Mouse (Mus musculus): ENCODE measurements around the gene Klhl25. TPM values are rescaled to one million over a fixed set of nuclear protein-coding genes. Genes with fewer than 3 reads are reported as not detected.

The Klhl25 gene
- polyA plus RNA-seq, 1 experiment: 9.4 TPM

DNA sequence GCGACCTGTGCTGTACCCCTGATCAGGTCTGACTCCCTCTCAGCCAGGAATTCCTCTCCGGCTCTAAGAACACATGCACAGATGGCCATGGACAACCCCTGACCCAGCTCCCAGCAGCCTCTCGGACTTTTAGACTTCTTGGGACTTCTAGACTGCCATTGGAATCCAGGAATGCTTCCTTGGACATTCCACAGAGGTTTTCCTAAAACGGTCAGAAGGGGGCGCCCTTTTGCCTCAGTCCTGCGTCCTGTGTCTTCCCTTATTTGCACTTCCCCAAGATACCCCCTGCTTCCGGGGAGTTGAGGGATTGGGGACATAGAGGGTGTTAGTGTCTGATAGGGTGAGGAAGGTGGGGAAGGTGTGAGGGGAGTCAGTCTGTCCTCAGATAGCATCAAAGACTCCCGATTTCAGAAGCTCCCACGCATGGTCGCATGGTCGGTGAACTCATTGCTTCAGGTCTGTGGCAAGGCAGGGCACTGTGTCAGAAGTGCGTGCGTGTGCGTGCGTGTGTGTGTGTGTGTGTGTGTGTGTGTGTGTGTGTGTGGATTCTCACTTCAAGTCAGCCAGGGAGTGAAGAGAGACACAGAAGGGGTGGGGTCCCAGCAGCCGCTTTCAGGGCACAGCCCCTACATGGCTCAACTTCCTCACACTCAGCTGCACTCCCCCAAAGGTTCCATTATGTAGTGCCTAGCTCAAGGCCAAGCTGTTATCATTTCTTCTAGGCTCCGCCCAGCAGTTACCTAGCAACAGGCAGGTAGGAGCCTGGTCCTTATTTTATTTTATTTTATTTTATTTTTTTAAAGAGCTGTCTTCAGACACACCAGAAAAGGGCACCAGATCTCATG, 40.4 kb upstream of the Klhl25 start:
- Histone ChIP-seq H3K4me1 (ENCODE audit: control insufficient read depth, insufficient read depth, insufficient read length, low read length) (no peaks in the 10 kb centered on the region), H3K27ac (ENCODE audit: insufficient read depth, low read depth, low read length) (no peak overlapping the region), H3K36me3 (ENCODE audit: control insufficient read depth, insufficient read depth, low read length) (no peaks in the 10 kb centered on the region), H3K27me3 (ENCODE audit: control insufficient read depth, insufficient read depth, low read length) (no peaks in the 10 kb centered on the region), H3K4me3 (ENCODE audit: low read depth, low read length) (no peak overlapping the region)
- TF ChIP-seq POLR2A (IDR thresholded peaks at IDR 0.05; ENCODE audit: low read depth, low read length) (no peak), CTCF (IDR thresholded peaks at IDR 0.05; ENCODE audit: extremely low read depth, insufficient read length, insufficient replicate concordance, low read depth, low read length) (peak; percentile 32; the same call in 1 of the 2 replicates)
- WGBS: 64% methylated on average over 17 of the region's 17 CpGs

DNA sequence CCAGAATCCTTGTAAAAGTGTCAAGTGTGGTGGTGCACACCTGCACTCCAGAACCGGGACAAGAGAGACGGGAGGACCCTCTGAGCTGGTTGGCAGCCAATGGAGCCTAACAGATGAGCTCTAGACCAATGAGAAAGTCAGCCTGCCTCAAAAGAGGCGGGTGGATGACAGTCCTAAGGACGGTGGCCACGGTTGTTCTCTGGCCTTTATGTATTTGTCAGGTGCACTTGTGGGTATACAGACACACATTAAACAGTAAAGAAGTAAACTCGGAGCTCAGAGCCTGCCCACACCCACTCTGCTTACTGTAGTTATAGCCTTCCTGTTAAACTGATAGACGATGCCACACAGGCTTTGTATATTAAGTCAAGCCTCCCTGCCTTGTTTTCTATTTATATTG, 27.4 kb upstream of the Klhl25 start:
- no peaks in the 10 kb centered on the region for H3K36me3 ChIP-seq (ENCODE audit: control insufficient read depth, insufficient read depth, low read length)
- H3K27me3 ChIP-seq (ENCODE audit: control insufficient read depth, insufficient read depth, low read length): no peaks in the 10 kb centered on the region
- no peak overlapping the region for H3K27ac ChIP-seq (ENCODE audit: insufficient read depth, low read depth, low read length)
- H3K4me1 ChIP-seq (ENCODE audit: control insufficient read depth, insufficient read depth, insufficient read length, low read length): peaks cover 2% of the 10 kb centered on the region; the same call in 1 of the 2 replicates
- H3K4me3 ChIP-seq (ENCODE audit: low read depth, low read length): no peak overlapping the region
- 79% methylated on average over 7 of the region's 7 CpGs for WGBS
- TF ChIP-seq CTCF (IDR thresholded peaks at IDR 0.05; ENCODE audit: extremely low read depth, insufficient read length, insufficient replicate concordance, low read depth, low read length) (no peak), POLR2A (IDR thresholded peaks at IDR 0.05; ENCODE audit: low read depth, low read length) (no peak)

DNA sequence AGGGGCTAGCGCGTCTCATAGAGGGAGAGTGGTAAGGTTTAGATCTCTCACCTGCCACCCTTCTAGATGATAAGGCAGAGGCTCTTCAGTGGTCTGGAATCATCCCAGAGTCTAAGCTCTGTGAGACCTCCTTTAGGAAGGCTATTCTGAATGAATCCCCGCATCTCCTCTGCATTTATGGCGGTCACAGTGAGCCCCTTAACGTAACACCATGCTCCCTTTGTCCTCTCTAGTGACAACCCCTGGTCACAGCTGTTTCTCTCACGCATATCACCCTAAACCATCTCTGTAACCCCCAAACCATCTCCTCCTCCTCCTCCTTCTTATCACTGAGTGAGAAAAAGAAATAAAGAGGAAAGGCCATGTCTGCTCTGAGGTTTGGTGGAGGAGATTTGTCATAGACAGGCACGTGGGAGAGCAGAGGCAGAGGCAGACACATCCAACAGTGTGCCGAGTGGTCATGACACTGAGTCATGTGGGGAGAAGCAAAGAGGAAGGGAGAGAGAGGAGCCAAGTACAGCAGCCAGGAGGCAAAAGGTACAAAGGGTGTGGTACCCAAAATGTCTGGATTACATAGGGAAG, 25.9 kb upstream of the Klhl25 start:
- Histone ChIP-seq H3K4me1 (ENCODE audit: control insufficient read depth, insufficient read depth, insufficient read length, low read length) (peaks cover 2% of the 10 kb centered on the region; the same call in 1 of the 2 replicates), H3K4me3 (ENCODE audit: low read depth, low read length) (no peak overlapping the region), H3K27ac (ENCODE audit: insufficient read depth, low read depth, low read length) (no peak overlapping the region), H3K36me3 (ENCODE audit: control insufficient read depth, insufficient read depth, low read length) (no peaks in the 10 kb centered on the region), H3K27me3 (ENCODE audit: control insufficient read depth, insufficient read depth, low read length) (no peaks in the 10 kb centered on the region)
- 79% methylated on average over 8 of the region's 8 CpGs for WGBS
- TF ChIP-seq CTCF (IDR thresholded peaks at IDR 0.05; ENCODE audit: extremely low read depth, insufficient read length, insufficient replicate concordance, low read depth, low read length) (no peak), POLR2A (IDR thresholded peaks at IDR 0.05; ENCODE audit: low read depth, low read length) (no peak)

DNA sequence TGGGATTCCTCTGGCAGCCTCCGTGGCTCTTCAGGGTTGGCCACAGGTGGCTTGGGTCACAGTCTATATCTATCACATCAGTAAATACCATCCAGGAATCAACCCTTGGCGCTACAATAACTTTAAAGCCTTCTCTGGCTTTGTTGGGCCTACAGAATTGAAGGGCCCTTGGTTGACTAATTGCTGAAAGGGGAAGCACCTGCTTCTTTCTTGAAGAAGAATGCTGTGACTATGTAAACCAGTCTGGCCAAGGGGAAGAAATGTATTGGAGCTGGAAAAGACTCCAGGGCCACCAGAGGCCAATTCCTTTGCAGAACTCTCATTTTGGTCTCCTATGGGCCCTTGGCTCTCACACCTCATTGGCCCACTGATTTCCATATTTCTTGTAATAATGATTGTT, 25.0 kb upstream of the Klhl25 start:
- Histone ChIP-seq H3K27me3 (ENCODE audit: control insufficient read depth, insufficient read depth, low read length) (no peaks in the 10 kb centered on the region), H3K4me3 (ENCODE audit: low read depth, low read length) (no peak overlapping the region), H3K4me1 (ENCODE audit: control insufficient read depth, insufficient read depth, insufficient read length, low read length) (peaks cover 4% of the 10 kb centered on the region; the same call in 1 of the 2 replicates), H3K36me3 (ENCODE audit: control insufficient read depth, insufficient read depth, low read length) (no peaks in the 10 kb centered on the region), H3K27ac (ENCODE audit: insufficient read depth, low read depth, low read length) (no peak overlapping the region)
- no peak for TF ChIP-seq POLR2A (IDR thresholded peaks at IDR 0.05; ENCODE audit: low read depth, low read length)
- no peak for TF ChIP-seq CTCF (IDR thresholded peaks at IDR 0.05; ENCODE audit: extremely low read depth, insufficient read length, insufficient replicate concordance, low read depth, low read length)
- 61% methylated on average over 2 of the region's 2 CpGs for WGBS

DNA sequence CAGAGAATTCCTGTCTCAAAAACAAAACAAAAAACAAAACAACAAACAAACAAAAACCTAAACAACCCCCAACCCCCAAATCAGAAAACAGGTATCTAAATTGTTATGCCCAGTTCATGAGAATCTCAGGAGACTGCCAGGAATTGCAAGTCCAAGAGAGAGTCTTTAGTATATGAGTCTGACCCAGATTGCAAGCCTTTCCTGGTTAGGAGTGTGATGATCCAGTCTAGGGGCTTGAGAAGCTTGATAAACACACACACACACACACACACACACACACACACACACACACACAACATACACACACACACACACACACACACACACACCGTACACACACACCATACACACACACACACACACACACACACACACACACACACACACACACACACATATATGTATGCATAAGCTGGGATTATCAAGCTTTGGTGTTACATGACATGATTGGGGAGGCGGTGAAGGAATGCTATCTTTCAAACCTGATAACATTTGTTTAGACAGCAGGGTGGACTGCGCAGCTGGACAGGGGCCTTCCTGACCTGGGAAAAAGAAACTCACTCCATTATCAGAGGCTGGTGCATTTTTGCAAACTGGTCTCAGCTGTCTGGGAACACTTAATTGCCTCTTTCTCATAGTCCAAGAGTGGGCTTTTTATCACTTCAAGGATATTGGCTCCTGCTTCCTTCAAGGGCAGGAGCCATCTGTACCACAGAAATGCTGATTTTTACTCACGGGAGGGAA, 21.6 kb upstream of the Klhl25 start:
- Histone ChIP-seq H3K27me3 (ENCODE audit: control insufficient read depth, insufficient read depth, low read length) (no peaks in the 10 kb centered on the region), H3K4me3 (ENCODE audit: low read depth, low read length) (no peak overlapping the region), H3K36me3 (ENCODE audit: control insufficient read depth, insufficient read depth, low read length) (no peaks in the 10 kb centered on the region), H3K27ac (ENCODE audit: insufficient read depth, low read depth, low read length) (no peak overlapping the region), H3K4me1 (ENCODE audit: control insufficient read depth, insufficient read depth, insufficient read length, low read length) (peaks cover 4% of the 10 kb centered on the region; the same call in 1 of the 2 replicates)
- WGBS: 31% methylated on average over 3 of the region's 4 CpGs
- no peak for TF ChIP-seq CTCF (IDR thresholded peaks at IDR 0.05; ENCODE audit: extremely low read depth, insufficient read length, insufficient replicate concordance, low read depth, low read length)
- no peak for TF ChIP-seq POLR2A (IDR thresholded peaks at IDR 0.05; ENCODE audit: low read depth, low read length)

DNA sequence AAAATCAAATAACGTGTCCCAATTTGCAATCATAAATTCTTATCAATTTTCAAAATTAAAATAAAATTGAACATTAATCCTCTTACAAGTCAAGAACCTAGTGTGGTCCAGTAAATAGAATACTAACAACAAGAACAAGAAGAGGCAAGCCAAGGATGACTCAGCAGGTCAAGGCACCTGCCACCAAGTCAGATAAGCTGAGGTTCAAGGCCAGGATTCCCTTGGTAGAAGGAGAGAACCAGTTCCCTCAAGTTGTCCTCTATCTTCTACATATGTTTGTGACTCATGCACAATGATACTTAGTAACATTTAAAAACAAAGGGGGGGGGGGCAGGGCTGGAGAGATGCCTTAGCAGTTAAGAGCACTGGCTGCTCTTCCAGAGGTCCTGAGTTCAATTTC, 20.8 kb upstream of the Klhl25 start:
- 76% methylated on average over 1 of the region's 1 CpGs for WGBS
- TF ChIP-seq POLR2A (IDR thresholded peaks at IDR 0.05; ENCODE audit: low read depth, low read length) (no peak), CTCF (IDR thresholded peaks at IDR 0.05; ENCODE audit: extremely low read depth, insufficient read length, insufficient replicate concordance, low read depth, low read length) (no peak)
- Histone ChIP-seq H3K27ac (ENCODE audit: insufficient read depth, low read depth, low read length) (no peak overlapping the region), H3K4me1 (ENCODE audit: control insufficient read depth, insufficient read depth, insufficient read length, low read length) (peaks cover 2% of the 10 kb centered on the region; the same call in 1 of the 2 replicates), H3K27me3 (ENCODE audit: control insufficient read depth, insufficient read depth, low read length) (no peaks in the 10 kb centered on the region), H3K4me3 (ENCODE audit: low read depth, low read length) (no peak overlapping the region), H3K36me3 (ENCODE audit: control insufficient read depth, insufficient read depth, low read length) (no peaks in the 10 kb centered on the region)
